Mouse (Mus musculus): ENCODE measurements around the gene St6gal1.
"Not testable (repeated sequence)": the region's sequence is repeated elsewhere in the genome, so short reads cannot be mapped to it uniquely, and the experiment has no call there.

Gene St6gal1

DNA sequence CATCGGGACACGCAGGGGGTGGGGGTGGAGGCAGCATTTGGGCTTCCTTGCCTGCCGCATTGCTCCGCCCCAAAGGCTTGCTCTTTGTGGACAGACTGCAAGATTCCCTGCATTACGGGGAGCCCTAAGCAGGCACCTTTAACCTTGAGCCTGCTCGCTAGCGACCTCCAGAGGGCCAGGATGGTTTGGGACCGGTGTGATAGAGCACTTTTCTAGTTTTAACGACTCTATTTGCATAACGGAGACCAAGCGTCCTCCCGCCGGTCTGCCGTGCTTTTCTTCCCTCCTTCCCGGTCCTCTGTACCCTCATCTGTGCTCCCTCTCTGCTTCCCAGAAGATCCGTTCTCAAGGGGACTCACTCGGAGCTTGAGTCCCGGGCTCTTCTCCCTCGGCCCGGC lies at the start of gene St6gal1:
TSS of gene St6gal1 (plus strand) at position 70 of the 398 bp plus-strand sequence.
- peak; percentile 96 for DNase-seq

DNA sequence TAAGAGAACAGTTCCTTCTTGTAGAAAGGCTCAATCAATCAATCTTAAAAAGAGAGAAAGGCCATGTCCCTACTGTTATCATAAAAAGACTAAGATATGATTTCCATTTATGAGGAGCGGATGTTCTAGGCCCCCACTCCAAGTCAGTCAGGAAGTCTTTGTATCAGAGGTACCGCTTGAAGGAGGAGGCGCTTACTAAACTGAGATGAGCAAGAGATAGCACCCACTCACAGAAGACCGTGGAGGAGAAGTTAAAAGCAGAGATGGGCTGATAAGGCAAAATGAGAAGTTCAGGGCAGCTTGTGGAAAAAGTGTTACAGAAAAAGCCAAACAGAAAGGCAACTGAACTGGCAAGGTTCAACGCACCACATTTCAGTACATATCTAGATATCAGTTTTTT lies 49.7 kb upstream of the St6gal1 start:
- no peak for DNase-seq

DNA sequence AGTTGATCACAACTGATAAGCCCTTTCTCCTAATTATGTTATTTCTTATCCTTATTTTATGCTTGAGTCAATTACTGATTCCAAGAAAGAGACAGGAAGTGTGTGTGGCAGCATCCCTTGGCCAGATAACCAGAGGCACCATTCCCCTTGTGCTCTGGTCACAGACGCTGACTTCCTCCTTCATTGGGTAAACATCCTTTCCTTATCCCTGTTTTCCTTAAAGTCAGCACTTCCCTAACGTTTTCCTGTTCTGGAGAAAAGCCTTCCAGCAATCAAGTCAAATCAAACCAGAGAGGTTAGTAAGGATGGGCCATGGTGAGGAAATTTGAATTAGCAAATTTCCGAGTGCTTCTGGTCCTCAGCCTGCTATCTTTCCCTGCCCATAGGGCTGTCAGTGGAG lies 48.6 kb upstream of the St6gal1 start:
- DNase-seq = no peak

DNA sequence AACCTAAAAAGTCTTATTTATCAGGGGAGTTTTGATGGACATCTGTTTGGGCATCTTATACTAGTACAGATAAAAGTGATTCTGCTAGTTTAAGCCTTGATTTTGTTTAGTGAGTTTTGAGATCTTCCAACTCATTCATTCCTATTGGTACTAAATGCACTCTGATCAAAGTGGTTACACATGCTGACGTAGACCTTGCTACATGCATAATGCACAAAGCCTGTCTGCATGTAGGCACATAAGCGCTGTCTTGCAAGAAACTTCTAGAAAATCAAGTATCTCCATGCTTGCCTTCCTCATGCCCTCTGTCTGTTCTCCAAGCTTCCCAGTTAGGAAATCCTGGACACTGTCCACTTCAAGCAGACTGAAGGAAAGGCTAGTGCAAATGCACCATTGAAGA lies 46.7 kb upstream of the St6gal1 start:
- DNase-seq = no peak

DNA sequence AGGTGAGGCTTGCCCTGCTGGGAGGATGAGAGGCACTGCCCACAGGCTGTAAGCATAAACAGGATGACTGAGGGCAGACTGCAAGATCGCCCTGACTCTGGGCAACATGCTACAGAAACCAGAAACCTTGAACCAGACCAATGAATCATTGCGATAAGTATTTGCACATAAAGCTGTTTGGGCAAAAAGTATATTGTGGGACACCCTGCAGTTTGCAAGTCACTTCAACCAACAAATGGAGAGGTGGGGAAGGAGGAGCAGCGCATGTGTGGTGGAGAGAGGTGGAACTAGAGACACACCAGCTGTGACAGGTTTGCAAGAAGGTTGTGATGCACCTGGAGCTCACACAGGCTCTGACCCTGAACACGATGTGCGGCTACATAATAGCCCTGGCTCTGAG lies 45.7 kb upstream of the St6gal1 start:
- DNase-seq = no peak

DNA sequence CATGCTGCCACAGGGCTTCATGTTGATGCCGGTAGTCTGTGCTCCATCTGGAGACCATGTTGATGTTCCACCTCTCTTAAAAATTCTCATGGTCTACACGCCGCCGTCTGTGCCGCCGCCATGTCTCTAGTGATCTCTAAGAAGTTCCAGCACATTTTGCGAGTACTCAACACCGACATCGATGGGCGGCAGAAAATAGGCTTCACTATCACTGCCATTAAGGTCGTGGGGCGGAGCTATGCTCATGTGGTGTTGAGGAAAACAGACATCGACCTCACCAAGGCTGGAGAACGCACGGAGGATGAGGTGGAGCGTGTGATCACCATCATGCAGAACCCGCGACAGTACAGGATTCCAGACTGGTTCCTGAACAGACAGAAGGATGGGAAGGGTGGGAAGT lies 45.1 kb upstream of the St6gal1 start:
- DNase-seq = not testable (repeated sequence)

DNA sequence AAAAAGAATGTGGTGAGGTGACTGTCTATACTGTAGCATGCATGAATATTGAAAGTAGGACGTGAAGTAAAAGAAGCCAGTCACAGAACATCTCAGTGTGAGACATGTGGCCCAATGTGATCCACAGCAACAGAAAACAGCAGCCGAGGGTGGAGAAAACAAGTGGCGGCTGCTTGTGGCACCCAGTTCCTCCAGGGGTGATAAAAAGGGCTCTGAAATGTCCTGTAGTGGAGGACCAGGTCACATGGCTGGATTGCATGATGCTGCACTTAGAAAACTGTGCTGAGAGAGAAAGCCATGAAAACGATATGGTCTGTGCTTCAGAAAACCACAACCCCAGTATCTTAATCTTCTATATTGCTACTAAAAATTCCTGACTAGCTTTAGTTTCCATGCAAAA lies 43.5 kb upstream of the St6gal1 start:
- DNase-seq = no peak

DNA sequence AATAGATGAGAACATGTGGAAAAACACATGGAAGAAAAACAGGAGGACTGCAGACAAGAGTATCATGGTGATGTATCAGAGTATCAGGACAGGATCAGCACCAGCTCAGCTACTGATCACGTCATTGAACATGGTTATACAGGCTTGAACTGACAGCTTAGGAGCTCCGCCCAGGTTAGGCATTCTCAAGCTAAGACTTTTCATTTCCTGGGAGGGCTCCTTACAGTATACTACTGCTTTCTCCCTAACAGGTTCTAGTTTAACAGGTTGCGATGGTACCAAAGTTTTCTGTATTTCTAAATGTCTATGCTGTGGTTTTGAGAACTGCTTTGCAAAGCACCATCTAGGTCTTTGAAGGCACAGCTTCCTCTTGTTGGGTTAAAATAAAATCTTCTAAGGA lies 43.1 kb upstream of the St6gal1 start:
- DNase-seq = no peak

DNA sequence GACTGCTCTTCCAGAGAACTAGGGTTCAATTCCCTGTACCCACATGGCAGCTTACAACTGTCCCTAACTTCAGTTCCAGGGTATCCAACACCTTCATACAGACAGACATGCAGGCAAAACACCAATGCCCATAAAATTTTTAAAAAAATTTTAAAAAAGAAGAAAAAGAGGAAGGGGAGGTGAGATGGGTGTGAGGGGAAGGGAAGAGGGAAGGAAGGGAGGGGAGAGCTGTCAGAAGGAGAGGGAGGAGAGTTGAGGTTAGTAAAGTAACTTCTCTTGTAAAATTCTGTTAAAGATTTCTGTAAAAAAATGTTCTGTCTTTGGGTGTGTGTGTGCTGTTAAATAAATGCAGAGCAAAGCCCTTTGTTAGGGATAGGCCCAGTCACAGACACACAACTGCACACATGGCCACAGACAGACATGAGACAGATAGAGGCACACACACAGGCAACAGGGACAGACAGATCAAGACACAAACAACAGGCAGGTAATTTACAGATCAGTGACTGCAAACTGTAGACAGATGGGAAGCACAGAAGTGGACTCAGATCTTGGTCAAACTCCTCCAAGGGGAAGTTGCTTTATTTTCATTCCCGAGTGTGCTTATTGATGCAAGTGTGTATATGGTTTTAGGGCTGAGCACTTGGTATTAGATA lies 42.5 kb upstream of the St6gal1 start:
- DNase-seq = no peak

DNA sequence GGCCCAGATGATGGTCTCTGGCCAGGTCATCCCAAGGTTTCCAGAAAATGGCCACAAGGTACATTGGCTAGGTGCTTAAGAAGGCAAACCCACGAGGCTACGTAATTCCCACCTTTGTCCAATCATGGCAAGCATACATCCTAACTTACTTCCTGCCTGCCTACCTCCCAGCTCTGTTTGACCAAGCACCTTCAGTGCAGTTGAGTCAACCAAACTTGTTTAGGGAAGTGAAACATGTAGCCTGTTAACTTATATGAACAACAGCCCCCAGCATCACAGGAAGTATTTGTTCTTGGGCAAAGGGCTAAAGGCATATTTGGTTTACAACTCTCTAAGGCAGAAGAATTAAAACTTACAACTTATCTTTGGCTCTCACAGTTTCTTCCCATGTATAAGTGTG lies 38.7 kb upstream of the St6gal1 start:
- DNase-seq = no peak

DNA sequence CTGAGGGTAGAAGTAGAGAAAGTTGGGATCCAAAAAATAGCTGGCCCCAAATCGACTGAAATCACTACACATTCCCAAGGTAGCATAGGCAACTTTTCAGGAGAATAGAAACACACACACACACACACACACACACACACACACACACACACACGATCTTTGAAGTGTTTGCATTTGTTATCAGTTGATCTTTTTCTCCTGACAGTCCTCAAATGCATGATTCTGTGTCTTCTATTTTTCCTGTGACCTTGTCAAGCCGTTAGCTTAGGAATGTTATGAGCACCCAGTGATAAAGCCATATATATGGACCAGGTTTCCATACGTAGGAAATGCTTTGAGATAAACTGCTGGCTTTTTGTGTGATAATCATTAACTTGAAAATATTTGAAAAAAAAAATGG lies 38.1 kb upstream of the St6gal1 start:
- DNase-seq = no peak

DNA sequence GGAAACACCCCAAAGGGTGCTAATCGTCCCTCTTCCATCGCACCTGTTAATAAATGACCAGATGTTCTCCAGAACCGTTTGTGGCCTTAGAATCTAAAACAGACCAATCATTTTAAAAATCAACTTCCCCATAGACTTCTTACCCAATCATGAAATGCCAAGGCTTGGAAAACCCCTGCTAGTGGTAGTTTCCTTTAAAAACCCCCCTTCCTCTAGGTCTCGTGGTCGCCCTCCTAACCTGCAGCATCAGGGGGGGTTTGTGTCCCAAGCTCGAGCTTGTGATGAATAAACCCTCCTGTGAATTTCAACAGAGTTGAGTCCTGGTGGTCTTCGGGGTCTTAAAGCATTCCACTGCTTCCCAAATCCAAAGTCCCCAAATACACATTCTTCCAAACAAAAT lies 36.6 kb upstream of the St6gal1 start:
- DNase-seq = no peak

DNA sequence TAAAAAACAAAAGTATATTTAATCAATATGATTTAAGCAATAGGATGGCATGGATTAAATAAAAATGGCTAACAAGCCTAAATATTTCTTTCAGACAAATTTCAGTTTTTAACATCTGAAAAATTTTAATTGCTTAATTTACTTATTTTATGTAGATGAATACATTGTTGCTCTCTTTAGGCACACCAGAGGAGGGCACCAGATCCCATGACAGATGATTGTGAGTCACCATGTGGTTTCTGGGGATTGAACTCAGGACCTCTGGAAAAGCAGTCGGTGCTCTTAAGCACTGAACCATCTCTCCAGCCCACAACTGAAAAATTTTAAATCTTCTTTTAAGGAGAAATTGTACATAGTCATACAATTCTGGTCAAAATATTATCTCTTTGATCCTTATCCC lies 34.9 kb upstream of the St6gal1 start:
- DNase-seq = no peak

DNA sequence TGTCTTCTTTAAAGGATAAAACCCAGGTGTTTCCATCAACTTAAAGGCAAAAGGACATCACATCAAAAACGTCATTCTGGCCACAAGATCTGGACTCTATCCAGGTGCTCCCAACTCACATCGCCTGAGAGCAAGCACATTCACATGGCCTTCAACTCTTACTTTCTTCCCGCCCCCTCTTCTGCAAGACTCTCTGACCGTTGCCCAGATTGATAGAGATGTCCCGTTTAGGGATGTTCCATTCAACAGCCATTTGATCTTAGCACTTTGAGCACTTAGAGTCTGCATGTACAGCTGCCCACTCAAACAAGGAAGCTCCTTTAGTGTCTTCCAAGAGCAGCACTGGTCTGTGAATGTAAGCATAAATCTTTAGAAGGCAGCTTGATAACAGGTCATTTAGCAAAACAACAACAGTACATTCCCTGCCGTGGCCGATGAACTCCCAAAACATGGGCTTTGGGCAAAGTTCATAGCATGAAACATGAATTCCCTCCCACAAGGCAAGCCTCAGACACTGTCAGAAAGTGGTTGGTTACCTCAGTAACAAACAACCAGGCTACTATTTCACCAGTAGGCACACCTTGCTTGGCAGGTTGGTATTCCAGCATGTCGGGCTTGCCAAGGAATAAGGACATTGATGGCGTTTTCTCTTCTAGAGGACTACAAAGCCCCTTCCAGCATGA lies 32.8 kb upstream of the St6gal1 start:
- DNase-seq = no peak

DNA sequence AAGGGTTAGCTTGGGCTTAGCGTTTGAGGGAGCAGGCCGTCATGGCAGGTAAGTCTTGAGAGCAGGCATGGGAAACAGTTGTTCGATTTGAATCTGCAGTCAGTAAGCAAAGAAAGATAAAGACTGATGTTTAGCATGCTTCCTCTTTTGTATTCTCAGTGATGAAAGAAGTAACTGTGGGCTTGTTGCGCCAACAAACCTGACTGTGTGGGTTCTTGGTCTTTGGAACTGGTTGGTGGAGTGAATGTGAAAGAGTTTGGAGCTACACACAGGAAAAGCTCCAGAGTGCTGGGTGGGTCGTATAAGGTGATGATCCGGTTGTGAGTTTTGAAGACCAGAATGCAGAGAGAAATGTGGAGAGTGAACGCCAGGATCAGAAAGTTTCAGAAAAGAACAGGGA lies 28.9 kb upstream of the St6gal1 start:
- no peak for DNase-seq

DNA sequence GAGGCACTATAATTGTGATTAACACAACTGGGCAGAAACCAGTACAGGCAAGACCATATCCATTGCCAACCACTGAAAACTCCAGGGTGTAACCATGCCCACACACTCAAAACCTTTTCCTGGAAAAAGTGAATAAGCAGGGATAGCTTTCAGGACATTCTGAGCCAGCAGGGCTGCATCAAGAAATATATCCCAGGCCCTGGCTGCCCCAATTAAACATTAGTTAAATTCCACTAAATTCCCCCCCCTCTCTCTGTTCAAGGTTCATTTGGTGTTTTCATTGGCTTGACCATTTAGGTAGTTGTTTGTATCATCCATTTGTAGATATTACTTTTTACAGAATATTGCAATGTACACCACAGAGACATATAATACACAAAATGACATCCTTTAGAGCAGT lies 28.2 kb upstream of the St6gal1 start:
- DNase-seq = no peak

DNA sequence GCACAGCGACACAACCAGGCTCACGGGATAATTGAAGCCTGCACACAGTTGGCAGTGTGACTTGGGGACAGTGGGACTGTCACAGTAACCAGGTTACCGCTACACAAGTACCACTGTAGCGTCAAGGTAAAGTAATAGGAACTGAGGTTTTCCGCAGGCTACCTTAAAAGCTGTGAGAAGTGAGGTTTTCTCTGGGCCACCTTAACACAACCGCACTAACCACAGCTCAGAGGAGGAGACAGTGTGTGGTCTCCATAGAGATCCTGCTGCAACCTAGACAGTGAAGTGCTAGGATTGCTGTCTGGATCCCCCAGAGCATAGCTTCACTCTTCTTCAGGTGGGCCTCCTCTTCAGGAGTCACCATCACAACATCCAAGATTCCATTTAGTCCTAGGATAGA lies 27.7 kb upstream of the St6gal1 start:
- DNase-seq = no peak

DNA sequence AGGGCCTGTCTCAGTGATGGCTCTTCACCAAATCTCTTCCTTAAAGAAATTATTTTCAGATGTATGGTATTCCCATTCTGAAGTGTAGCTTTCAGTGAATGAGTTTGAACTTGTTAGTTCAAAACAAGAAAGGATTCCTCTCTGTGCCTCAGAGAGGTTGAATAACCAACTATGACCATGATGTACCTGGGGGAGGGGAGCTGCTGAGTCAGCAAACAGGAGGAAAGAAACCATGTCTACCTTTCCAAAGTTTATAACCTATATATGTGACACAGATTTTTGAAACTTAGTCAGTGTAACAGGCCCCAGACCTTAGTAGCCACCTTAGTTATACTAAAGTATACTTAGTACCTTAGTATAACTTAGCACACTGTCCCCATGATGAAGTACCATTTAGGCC lies 23.0 kb upstream of the St6gal1 start:
- DNase-seq = no peak

DNA sequence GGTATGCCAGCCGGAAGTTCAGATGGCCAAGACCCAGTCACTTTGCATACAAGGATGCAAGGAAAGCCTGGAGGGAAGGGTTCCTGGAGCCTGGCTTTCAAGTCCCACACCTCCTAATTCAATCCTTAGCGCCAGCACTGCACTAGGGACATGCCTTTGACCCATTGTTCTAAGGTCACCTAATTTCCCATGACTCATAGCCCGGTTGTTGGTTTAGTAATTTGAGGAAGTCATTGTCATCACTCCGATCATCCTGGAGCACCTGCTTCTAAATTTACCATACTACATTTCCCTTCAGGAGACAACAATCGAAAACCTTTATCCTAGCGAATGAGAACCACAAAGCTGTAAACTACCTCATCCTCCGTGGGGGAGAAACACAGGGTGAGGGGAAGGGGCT lies 10.2 kb upstream of the St6gal1 start:
- DNase-seq = no peak

DNA sequence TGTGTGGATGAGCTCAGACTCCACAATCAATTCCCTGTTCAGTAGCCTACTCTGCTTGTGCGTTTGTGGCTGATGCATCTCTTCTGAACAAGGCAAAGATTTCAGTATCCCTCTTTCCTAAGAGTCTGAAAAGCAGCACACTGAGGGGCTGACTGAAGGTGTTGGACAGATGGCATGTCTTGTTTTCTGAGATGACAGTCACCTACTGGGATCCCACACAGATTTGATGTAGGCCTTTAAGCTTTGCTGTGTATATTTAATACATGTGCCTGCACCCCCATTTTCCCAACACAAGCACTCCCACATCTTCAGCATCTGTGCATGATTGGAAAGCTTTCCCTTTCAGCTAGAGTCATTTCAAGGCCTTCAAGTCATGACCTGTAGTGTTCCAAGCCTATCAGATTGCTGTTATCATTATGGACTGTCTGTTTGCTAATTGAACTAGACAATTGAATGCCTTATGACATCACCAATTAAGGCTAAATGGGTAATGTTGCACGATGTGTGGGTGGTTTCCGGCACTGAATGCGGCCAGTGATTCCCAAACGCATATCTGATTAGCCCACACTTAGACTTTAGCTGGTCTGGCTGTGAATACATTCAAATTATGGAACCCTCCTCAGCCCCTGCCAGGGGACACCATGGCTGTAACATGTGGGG lies 9.2 kb upstream of the St6gal1 start:
- no peak for DNase-seq

DNA sequence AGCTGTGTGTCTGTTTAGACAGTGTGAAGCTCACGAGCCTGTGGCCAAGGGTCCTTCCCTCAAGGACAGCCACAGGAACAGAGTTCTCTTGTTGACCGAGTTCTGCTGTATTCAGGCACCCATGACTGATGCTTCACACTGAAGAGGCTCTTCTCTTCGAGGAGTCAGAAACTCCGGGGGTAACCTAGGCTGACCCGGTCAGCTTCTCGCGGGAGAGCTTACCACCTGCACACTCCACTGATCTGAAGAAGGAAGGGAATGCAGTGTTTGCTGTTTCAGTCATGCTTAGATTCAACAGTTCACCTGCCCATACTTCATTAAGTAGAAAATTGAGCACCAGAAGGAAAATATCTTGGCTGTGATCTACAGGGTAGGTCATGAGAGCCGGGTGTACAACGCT lies 8.2 kb upstream of the St6gal1 start:
- DNase-seq = no peak

DNA sequence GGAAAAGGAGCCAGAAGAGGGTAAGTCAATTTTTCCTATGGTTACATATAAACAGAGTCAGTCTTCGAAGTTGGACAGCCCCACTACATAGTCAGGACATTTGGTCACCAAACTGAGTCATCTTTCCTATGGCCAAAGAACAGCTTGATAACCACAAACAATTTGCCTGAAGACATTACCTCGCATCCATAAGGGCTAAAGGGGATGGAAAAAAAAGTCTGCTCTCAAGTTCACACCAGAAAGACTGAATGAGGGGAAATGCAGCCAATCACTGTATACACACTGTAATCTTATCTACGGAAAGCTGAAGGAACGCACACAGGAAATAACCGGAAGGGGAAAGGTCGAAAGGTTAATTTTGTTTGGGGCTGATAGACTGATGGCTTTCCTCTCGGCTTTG lies 6.2 kb upstream of the St6gal1 start:
- DNase-seq = no peak

DNA sequence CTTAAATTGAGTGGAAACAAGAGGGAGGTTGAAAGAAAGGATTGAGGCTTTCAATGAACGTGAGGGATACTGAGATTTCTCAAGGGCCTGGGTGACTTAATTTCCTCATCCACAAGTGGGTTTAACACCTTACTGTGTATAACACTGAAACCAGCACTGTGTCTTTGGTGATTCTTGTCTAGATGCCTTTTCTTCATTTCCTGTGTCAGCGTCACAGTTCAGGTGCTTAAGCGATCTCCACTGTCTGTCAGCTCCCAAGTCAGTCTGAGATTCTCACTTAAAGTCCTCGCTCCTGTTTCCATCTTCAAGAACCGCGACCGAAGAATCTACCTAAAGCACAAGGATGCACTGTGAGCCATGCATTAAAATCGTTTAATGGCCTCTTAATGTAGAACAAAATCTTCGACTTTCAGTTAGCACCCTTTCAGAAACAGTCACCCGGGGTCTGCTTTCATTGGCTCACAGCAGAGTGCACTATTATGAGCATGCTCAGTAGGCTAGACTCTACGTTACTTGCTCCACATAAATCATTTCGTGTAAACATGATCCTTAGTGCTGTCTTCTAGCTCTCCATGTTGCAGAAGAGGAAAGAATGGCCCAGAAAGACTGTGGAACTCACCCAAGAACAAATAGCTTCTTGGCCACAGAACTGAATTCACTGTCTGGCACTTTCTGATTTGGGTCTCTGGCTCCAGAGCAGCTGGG lies 1.2 kb upstream of the St6gal1 start:
- no peak for DNase-seq

Data from lung, postnatal 36 days (tissue).